Mouse (Mus musculus) testis, postnatal 10 days (tissue): ENCODE data around the gene Smox.
"Not testable (repeated sequence)": the region's sequence is repeated elsewhere in the genome, so short reads cannot be mapped to it uniquely, and the experiment has no call there.

Source experiments
- DNase-seq: peaks from one replicate; pipeline ENCODE4 v3.0.0; 2021; ENCODE audit warnings: low spot score

Gene Smox

GRCm38 (mm10) chr2:131491196-131491595 is at the start of gene Smox:
Smox (plus strand) TSS chr2:131491496.
- DNase-seq: no peak

GRCm38 (mm10) chr2:131443084-131443890 is 48.0 kb upstream of the Smox start:
- DNase-seq: no peak

GRCm38 (mm10) chr2:131443891-131444190 is 47.5 kb upstream of the Smox start:
- no peak for DNase-seq

- no peak for DNase-seq
Observed at GRCm38 (mm10) chr2:131446416-131446982, 44.8 kb upstream of the Smox start.

- DNase-seq: no peak
Observed at GRCm38 (mm10) chr2:131447566-131448330, 43.5 kb upstream of the Smox start.

GRCm38 (mm10) chr2:131448353-131448752 is 42.9 kb upstream of the Smox start:
- DNase-seq: no peak

GRCm38 (mm10) chr2:131449720-131450119 is 41.6 kb upstream of the Smox start:
- DNase-seq: no peak

GRCm38 (mm10) chr2:131450491-131450890 is 40.8 kb upstream of the Smox start:
- no peak for DNase-seq

- no peak for DNase-seq
Observed at GRCm38 (mm10) chr2:131457728-131458127, 33.6 kb upstream of the Smox start.

- DNase-seq: no peak
Observed at GRCm38 (mm10) chr2:131460946-131461682, 30.2 kb upstream of the Smox start.

GRCm38 (mm10) chr2:131462991-131463390 is 28.3 kb upstream of the Smox start:
- no peak for DNase-seq

GRCm38 (mm10) chr2:131464147-131464546 is 27.1 kb upstream of the Smox start:
- DNase-seq: no peak

- DNase-seq: no peak
Observed at GRCm38 (mm10) chr2:131466732-131467131, 24.6 kb upstream of the Smox start.

- no peak for DNase-seq
Observed at GRCm38 (mm10) chr2:131469916-131470315, 21.4 kb upstream of the Smox start.

- no peak for DNase-seq
Observed at GRCm38 (mm10) chr2:131473749-131474148, 17.5 kb upstream of the Smox start.

GRCm38 (mm10) chr2:131477105-131477504 is 14.2 kb upstream of the Smox start:
- DNase-seq: not testable (repeated sequence)

GRCm38 (mm10) chr2:131477917-131478316 is 13.4 kb upstream of the Smox start:
- DNase-seq: no peak

GRCm38 (mm10) chr2:131478349-131478748 is 12.9 kb upstream of the Smox start:
- DNase-seq: no peak

- no peak for DNase-seq
Observed at GRCm38 (mm10) chr2:131478916-131479315, 12.4 kb upstream of the Smox start.

GRCm38 (mm10) chr2:131481733-131482132 is 9.6 kb upstream of the Smox start:
- no peak for DNase-seq

- DNase-seq: no peak
Observed at GRCm38 (mm10) chr2:131482478-131482877, 8.8 kb upstream of the Smox start.

GRCm38 (mm10) chr2:131483562-131483961 is 7.7 kb upstream of the Smox start:
- DNase-seq: no peak
